Mouse (Mus musculus): ENCODE results near the gene 9930022D16Rik. TPM values are rescaled to one million over a fixed set of nuclear protein-coding genes. Genes with fewer than 3 reads are reported as not detected.

Gene 9930022D16Rik
- polyA plus RNA-seq, 1 experiment from 2014 or later, result not detected

DNA sequence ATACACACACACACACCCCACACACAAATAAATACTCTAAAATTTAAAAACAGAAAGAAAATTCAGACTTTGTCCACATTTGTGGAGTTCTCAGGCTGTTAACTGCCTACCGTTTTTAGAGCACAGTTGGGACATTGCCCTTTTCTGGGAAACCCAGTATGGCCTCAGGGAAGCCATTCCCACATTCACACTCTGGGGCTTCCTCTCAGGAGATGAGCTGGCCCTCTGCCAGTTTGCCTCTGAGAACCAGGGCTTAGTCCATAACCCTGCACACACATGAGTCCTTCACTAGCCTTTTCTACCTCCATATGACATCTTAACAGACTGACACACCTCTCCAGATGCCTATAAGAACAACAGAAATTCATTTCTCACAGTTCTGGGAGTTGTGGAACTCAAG lies 9.6 kb downstream of the 9930022D16Rik start:
- no peak overlapping the region for H3K4me3 ChIP-seq (replicated peaks; ENCODE audit: low read length)
- no peak for ATAC-seq (ENCODE audit: low FRiP score)
- H3K9me3 ChIP-seq (ENCODE audit: control insufficient read depth, low read length), result no peaks in the 10 kb centered on the region
- H3K27ac ChIP-seq, result no peak overlapping the region
- peaks cover under 1% of the 10 kb centered on the region; the same call in 1 of the 2 replicates for H3K36me3 ChIP-seq (replicated peaks; ENCODE audit: control insufficient read depth, insufficient read depth)
- H3K27me3 ChIP-seq (ENCODE audit: control insufficient read depth, insufficient read depth, low read length), result no peaks in the 10 kb centered on the region
- peaks cover 8% of the 10 kb centered on the region for H3K4me1 ChIP-seq (replicated peaks; ENCODE audit: control insufficient read depth, insufficient read depth, low read length)
- WGBS, result 56% methylated on average over 1 of the region's 1 CpGs
- DNase-seq (ENCODE audit: low spot score), result no peak
- no peak overlapping the region for H3K4me2 ChIP-seq (replicated peaks)
- no peak overlapping the region for H3K9ac ChIP-seq

GRCm38 (mm10) chr11:109425392-109426271 lies 11.9 kb downstream of the 9930022D16Rik start, which contains the start of gene Amz2:
Gene Amz2 (plus strand): TSS chr11:109425946.
- H3K9ac ChIP-seq, result peak within 1 kb of the TSS; percentile 77
- peak; percentile 96 for DNase-seq (ENCODE audit: low spot score)

DNA sequence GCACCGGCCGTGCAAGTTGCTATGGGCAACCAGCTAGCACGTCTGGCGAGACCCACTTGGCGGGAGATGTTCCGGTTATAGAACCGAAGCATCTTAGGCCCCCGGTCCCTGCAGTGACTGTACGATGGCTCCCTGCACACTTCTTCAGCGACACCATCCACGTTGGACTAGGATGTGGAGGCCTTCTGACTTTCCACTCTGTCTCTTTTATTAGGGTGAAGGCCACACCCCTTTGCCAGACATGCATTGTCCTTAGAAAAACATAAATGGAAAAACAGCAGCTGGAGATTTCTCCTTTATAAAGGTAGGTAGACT lies 12.5 kb downstream of the 9930022D16Rik start:
- H3K27ac ChIP-seq, result peak overlapping the region; percentile 87
- peaks cover 30% of the 10 kb centered on the region for H3K36me3 ChIP-seq (replicated peaks; ENCODE audit: control insufficient read depth, insufficient read depth)
- ATAC-seq (ENCODE audit: low FRiP score) (no peak), DNase-seq (ENCODE audit: low spot score) (no peak)
- peak overlapping the region; percentile 77 for H3K9ac ChIP-seq
- H3K4me3 ChIP-seq (replicated peaks; ENCODE audit: low read length), result peak overlapping the region; percentile 72
- no peaks in the 10 kb centered on the region for H3K9me3 ChIP-seq (ENCODE audit: control insufficient read depth, low read length)
- peak overlapping the region; percentile 56 for H3K4me2 ChIP-seq (replicated peaks)
- H3K27me3 ChIP-seq (ENCODE audit: control insufficient read depth, insufficient read depth, low read length), result no peaks in the 10 kb centered on the region
- 2% methylated on average over 11 of the region's 11 CpGs for WGBS
- peaks cover 8% of the 10 kb centered on the region for H3K4me1 ChIP-seq (replicated peaks; ENCODE audit: control insufficient read depth, insufficient read depth, low read length)

More at GRCm38 (mm10) chr11:109425392-109426271, 11.9 kb downstream of the 9930022D16Rik start, which contains the start of gene Amz2:
- Histone ChIP-seq H3K9me3 (ENCODE audit: control insufficient read depth, low read length) (no peaks in the 10 kb centered on the region), H3K4me1 (replicated peaks; ENCODE audit: control insufficient read depth, insufficient read depth, low read length) (peaks cover 8% of the 10 kb centered on the region), H3K27ac (peak within 1 kb of the TSS; percentile 87), H3K4me2 (replicated peaks) (peak within 1 kb of the TSS; percentile 56), H3K27me3 (ENCODE audit: control insufficient read depth, insufficient read depth, low read length) (no peaks in the 10 kb centered on the region), H3K36me3 (replicated peaks; ENCODE audit: control insufficient read depth, insufficient read depth) (peaks cover 24% of the 10 kb centered on the region), H3K4me3 (replicated peaks; ENCODE audit: low read length) (peak within 1 kb of the TSS; percentile 72)
- WGBS, result under 1% methylated on average over 65 of the region's 65 CpGs
- ATAC-seq (ENCODE audit: low FRiP score), result peak; percentile 95

GRCm38 (mm10) chr11:109427353-109427752 lies 13.6 kb downstream of the 9930022D16Rik start:
- peak overlapping the region; percentile 56 for H3K4me2 ChIP-seq (replicated peaks)
- no peaks in the 10 kb centered on the region for H3K9me3 ChIP-seq (ENCODE audit: control insufficient read depth, low read length)
- 95% methylated on average over 5 of the region's 5 CpGs for WGBS
- H3K27me3 ChIP-seq (ENCODE audit: control insufficient read depth, insufficient read depth, low read length), result no peaks in the 10 kb centered on the region
- H3K9ac ChIP-seq, result no peak overlapping the region
- ATAC-seq (ENCODE audit: low FRiP score) (no peak), DNase-seq (ENCODE audit: low spot score) (no peak)
- H3K27ac ChIP-seq, result no peak overlapping the region
- H3K4me1 ChIP-seq (replicated peaks; ENCODE audit: control insufficient read depth, insufficient read depth, low read length), result peaks cover 10% of the 10 kb centered on the region
- no peak overlapping the region for H3K4me3 ChIP-seq (replicated peaks; ENCODE audit: low read length)
- H3K36me3 ChIP-seq (replicated peaks; ENCODE audit: control insufficient read depth, insufficient read depth), result peaks cover 32% of the 10 kb centered on the region

GRCm38 (mm10) chr11:109434233-109434798 lies 20.6 kb downstream of the 9930022D16Rik start:
- Histone ChIP-seq H3K4me2 (replicated peaks) (no peak overlapping the region), H3K4me3 (replicated peaks; ENCODE audit: low read length) (no peak overlapping the region), H3K27ac (no peak overlapping the region), H3K9me3 (ENCODE audit: control insufficient read depth, low read length) (no peaks in the 10 kb centered on the region), H3K36me3 (replicated peaks; ENCODE audit: control insufficient read depth, insufficient read depth) (peaks cover 74% of the 10 kb centered on the region), H3K27me3 (ENCODE audit: control insufficient read depth, insufficient read depth, low read length) (no peaks in the 10 kb centered on the region), H3K9ac (no peak overlapping the region), H3K4me1 (replicated peaks; ENCODE audit: control insufficient read depth, insufficient read depth, low read length) (0 out of 2 replicates have a peak, but pooled peaks cover 3% of the 10 kb centered on the region)
- 96% methylated on average over 16 of the region's 16 CpGs for WGBS
- DNase-seq (ENCODE audit: low spot score) (no peak), ATAC-seq (ENCODE audit: low FRiP score) (no peak)

DNA sequence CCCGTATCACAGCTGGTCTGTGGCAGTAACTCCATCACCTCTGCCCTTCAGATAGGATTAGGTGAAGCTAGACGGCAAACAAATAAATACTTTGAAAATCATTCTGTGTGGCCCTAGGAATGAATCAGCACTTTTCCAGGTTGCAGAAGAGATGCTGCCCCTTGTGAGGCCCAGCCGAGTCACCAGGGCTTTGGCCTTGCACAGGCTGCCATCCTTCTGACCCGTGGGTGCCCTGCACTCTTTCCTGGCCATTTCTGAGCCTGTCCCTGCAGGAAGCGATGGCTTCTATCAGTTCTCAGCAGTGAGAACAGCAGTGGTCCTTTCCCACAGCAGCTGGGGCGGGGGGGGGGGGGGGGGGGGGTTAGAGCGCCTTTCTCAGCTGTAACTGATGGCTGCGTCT lies 23.2 kb downstream of the 9930022D16Rik start:
- Histone ChIP-seq H3K36me3 (replicated peaks; ENCODE audit: control insufficient read depth, insufficient read depth) (peaks cover 53% of the 10 kb centered on the region), H3K9ac (no peak overlapping the region), H3K27ac (no peak overlapping the region), H3K27me3 (ENCODE audit: control insufficient read depth, insufficient read depth, low read length) (no peaks in the 10 kb centered on the region), H3K9me3 (ENCODE audit: control insufficient read depth, low read length) (no peaks in the 10 kb centered on the region), H3K4me1 (replicated peaks; ENCODE audit: control insufficient read depth, insufficient read depth, low read length) (peaks cover 10% of the 10 kb centered on the region), H3K4me2 (replicated peaks) (no peak overlapping the region), H3K4me3 (replicated peaks; ENCODE audit: low read length) (no peak overlapping the region)
- 84% methylated on average over 8 of the region's 8 CpGs for WGBS
- DNase-seq (ENCODE audit: low spot score) (no peak), ATAC-seq (ENCODE audit: low FRiP score) (no peak)

- Histone ChIP-seq H3K9ac (0 out of 2 replicates have a peak overlapping the region, but pooled peaks have one; percentile 71), H3K4me1 (replicated peaks; ENCODE audit: control insufficient read depth, insufficient read depth, low read length) (peaks cover 10% of the 10 kb centered on the region), H3K4me3 (replicated peaks; ENCODE audit: low read length) (no peak overlapping the region), H3K9me3 (ENCODE audit: control insufficient read depth, low read length) (no peaks in the 10 kb centered on the region), H3K36me3 (replicated peaks; ENCODE audit: control insufficient read depth, insufficient read depth) (peaks cover 39% of the 10 kb centered on the region), H3K4me2 (replicated peaks) (peak overlapping the region; percentile 75), H3K27me3 (ENCODE audit: control insufficient read depth, insufficient read depth, low read length) (no peaks in the 10 kb centered on the region), H3K27ac (no peak overlapping the region)
- no peak for DNase-seq (ENCODE audit: low spot score)
- ATAC-seq (ENCODE audit: low FRiP score), result peak; percentile 31; the same call in 1 of the 2 replicates
- WGBS, result 21% methylated on average over 5 of the region's 5 CpGs
Measured at GRCm38 (mm10) chr11:109439209-109439608, 25.5 kb downstream of the 9930022D16Rik start.

- peak overlapping the region; percentile 71 for H3K9ac ChIP-seq
- no peaks in the 10 kb centered on the region for H3K9me3 ChIP-seq (ENCODE audit: control insufficient read depth, low read length)
- peaks cover 10% of the 10 kb centered on the region for H3K4me1 ChIP-seq (replicated peaks; ENCODE audit: control insufficient read depth, insufficient read depth, low read length)
- peak overlapping the region; percentile 75 for H3K4me2 ChIP-seq (replicated peaks)
- WGBS, result 1% methylated on average over 32 of the region's 32 CpGs
- peak overlapping the region; percentile 40 for H3K4me3 ChIP-seq (replicated peaks; ENCODE audit: low read length)
- DNase-seq (ENCODE audit: low spot score) (peak; percentile 75), ATAC-seq (ENCODE audit: low FRiP score) (peak; percentile 55; the same call in 1 of the 2 replicates)
- H3K27me3 ChIP-seq (ENCODE audit: control insufficient read depth, insufficient read depth, low read length), result no peaks in the 10 kb centered on the region
- no peak overlapping the region for H3K27ac ChIP-seq
- peaks cover 32% of the 10 kb centered on the region for H3K36me3 ChIP-seq (replicated peaks; ENCODE audit: control insufficient read depth, insufficient read depth)
Measured at GRCm38 (mm10) chr11:109439829-109440340, 26.2 kb downstream of the 9930022D16Rik start.

GRCm38 (mm10) chr11:109440641-109441040 lies 26.9 kb downstream of the 9930022D16Rik start:
- H3K9ac ChIP-seq, result no peak overlapping the region
- DNase-seq (ENCODE audit: low spot score) (no peak), ATAC-seq (ENCODE audit: low FRiP score) (no peak)
- H3K27ac ChIP-seq, result no peak overlapping the region
- no peaks in the 10 kb centered on the region for H3K9me3 ChIP-seq (ENCODE audit: control insufficient read depth, low read length)
- H3K36me3 ChIP-seq (replicated peaks; ENCODE audit: control insufficient read depth, insufficient read depth), result peaks cover 25% of the 10 kb centered on the region
- no peaks in the 10 kb centered on the region for H3K27me3 ChIP-seq (ENCODE audit: control insufficient read depth, insufficient read depth, low read length)
- peak overlapping the region; percentile 75 for H3K4me2 ChIP-seq (replicated peaks)
- WGBS, result 58% methylated on average over 4 of the region's 4 CpGs
- peaks cover 10% of the 10 kb centered on the region for H3K4me1 ChIP-seq (replicated peaks; ENCODE audit: control insufficient read depth, insufficient read depth, low read length)
- no peak overlapping the region for H3K4me3 ChIP-seq (replicated peaks; ENCODE audit: low read length)
